Mouse (Mus musculus) heart, postnatal 0 days (tissue): ENCODE measurements around the gene 1700029P11Rik.

Source experiments
- CTCF ChIP-seq: IDR thresholded peaks from 2 replicates; pipeline ENCODE4 v1.5.1; 2016; ENCODE audit warnings: antibody characterized with exemption, control low read depth, low read depth
- EP300 ChIP-seq: IDR thresholded peaks from 2 replicates; pipeline ENCODE4 v1.6.1; 2016; ENCODE audit warnings: antibody characterized with exemption, low read depth

DNA sequence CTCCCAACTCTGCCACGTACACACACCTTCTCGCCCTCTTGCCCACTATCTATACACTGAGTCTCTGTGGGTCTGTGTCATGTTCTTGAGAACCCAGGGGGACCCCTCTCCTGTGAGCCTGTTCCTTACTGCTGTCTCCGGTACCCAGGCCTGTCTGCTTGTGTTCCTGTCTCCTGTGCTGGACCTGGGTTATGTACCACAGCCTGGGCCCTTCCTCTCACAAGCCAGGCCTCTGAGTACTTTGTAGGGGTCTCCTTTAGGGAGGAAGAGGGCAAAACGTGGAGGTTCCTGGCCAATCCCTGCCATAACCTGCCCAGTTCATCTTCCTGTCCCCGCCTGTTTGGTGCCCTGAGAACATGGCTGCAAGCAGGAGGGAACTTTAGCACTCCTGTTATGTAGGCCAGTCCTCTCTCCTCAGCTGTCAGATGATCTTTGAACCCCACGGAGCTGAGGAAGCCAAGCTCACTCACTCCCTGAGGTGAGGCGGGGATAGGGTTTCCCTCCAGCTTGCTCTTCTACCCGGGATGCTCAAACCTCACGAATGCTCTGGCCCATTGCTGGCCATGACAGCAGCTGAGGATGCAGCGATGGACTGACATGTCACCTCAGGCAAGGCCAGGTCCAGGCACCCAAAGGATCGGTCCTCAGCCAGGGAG is 30.7 kb upstream of the 1700029P11Rik start:
- TF ChIP-seq CTCF (no peak), EP300 (no peak)
